Mouse (Mus musculus) liver, postnatal 0 days (tissue): ENCODE results near the gene Olfr195.

Source experiments
- CTCF ChIP-seq: sonication (generic); IDR thresholded peaks from 2 replicates; pipeline ENCODE4 v1.5.1; 2016; ENCODE audit warnings: antibody characterized with exemption, low read depth
- EP300 ChIP-seq: IDR thresholded peaks from 2 replicates; pipeline ENCODE4 v1.6.1; 2016; ENCODE audit warnings: antibody characterized with exemption, low read depth, mild to moderate bottlenecking

GRCm38 (mm10) chr16:59141105-59141504 is 5.7 kb upstream of the Olfr195 start:
- TF ChIP-seq CTCF (no peak), EP300 (no peak)
